Mouse (Mus musculus): Measurements from ENCODE around the gene Atcay.
"Not testable (repeated sequence)": the region's sequence is repeated elsewhere in the genome, so short reads cannot be mapped to it uniquely, and the experiment has no call there.

DNA sequence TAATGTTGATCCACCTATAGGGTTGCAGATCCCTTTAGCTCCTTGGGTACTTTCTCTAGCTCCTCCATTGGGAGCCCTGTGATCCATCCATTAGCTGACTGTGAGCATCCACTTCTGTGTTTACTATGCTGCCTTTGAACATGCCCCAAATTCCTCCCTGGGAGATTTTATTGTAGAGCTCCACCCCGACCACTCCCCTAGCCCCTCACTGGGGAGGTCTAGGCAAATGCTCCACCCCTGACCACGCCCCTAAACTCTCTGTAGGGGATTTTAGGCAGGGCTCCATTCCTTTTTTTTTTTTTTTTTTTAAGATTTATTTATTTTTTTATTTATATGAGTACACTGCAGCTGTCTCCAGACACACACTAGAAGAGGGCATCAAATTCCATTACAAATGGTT, 6.9 kb downstream of the Atcay start:
- not testable (repeated sequence) for TF ChIP-seq FLI1 (IDR thresholded peaks at IDR 0.05; ENCODE audit: low read length); GATA1 (IDR thresholded peaks at IDR 0.05; ENCODE audit: borderline replicate concordance, low read length)
